Mouse (Mus musculus) cerebellum, postnatal 10 days (tissue): ENCODE measurements around the gene Cad.

Source experiments
- DNase-seq, 2 experiments: peaks; one replicate each; pipeline ENCODE4 v3.0.0; 2021; ENCODE audit warnings: mixed read lengths in 2 of 2

The Cad gene

GRCm38 (mm10) chr5:31110781-31111180, 56.2 kb downstream of the Cad start:
- no peak for DNase-seq

GRCm38 (mm10) chr5:31116354-31116753, 61.8 kb downstream of the Cad start, which contains the start of gene Trim54:
Gene Trim54 (plus strand): TSS chr5:31116712.
- DNase-seq: no peak

DNA sequence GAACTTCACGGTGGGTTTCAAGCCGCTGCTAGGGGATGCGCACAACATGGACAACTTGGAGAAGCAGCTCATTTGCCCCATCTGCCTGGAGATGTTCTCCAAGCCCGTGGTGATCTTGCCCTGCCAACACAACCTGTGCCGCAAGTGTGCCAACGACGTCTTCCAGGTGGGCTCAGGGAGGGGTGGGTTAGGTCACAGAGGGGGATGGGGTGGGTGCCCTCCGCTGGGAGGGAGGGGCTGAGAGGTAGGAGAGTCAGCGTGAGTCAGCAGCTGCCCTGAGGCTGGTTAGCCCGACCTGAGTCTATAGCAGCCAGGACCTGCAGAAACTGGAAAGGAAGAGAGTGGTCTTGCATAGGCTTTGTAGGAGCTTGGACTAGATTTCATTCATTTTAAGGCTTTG, 62.3 kb downstream of the Cad start:
- no peak for DNase-seq

GRCm38 (mm10) chr5:31121111-31121510, 66.5 kb downstream of the Cad start:
- no peak for DNase-seq

DNA sequence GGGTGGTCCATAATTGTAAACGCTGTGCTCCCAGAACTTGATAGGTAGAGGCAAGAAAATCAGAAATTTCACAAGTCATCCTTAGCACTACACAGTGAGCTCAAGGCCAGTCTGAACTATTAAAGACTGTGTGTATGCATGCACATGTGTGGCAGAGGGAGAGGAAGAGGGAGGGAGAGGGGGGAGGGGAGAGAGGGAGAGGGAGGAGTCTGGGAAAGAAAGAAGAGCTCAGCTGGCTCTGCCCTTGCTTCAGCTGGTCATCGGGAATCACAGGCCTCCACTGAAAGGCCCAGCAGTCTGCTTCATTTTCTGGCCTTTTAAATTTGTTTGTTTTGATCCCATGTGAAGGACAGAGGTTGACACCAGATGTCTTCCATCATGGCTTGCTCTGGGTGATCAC, 68.9 kb downstream of the Cad start:
- DNase-seq: no peak

- DNase-seq: no peak
These were observed 71.5 kb downstream of the Cad start for GRCm38 (mm10) chr5:31126050-31126449.
